Mouse (Mus musculus): ENCODE results near the gene Chkb. TPM values are rescaled to one million over a fixed set of nuclear protein-coding genes. Genes with fewer than 3 reads are reported as not detected.

Gene Chkb
- polyA plus RNA-seq, 1 experiment from 2014 or later = 53.0 TPM

DNA sequence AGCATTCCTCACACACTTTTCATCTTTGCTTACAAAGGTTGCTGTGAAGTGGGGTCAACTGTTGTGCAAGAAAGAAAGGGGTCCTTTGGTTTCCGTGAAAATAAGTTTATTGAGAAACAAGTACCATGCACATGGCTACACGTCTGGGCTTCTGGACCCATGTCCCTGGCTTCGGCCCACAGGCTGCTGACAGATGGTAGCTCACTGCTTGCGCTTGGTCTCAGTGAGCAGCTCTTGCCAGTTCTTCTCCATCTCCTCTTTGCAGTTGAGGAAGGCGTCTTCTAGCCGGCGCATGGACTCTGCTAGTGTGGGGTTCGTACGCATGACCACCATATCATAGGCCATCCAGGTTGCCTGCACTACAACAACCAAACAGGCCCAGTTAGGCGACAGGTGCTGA is 39.6 kb downstream of the Chkb start:
- Histone ChIP-seq H3K9ac (no peak overlapping the region), H3K9me3 (no peaks in the 10 kb centered on the region), H3K36me3 (no peaks in the 10 kb centered on the region), H3K27ac (no peak overlapping the region), H3K4me1 (peaks cover 2% of the 10 kb centered on the region; the same call in 1 of the 2 replicates), H3K4me2 (no peak overlapping the region), H3K27me3 (peaks cover 1% of the 10 kb centered on the region; the same call in 1 of the 2 replicates), H3K4me3 (no peak overlapping the region)
- no peak for ATAC-seq (ENCODE audit: insufficient number of reproducible peaks, low FRiP score, low TSS enrichment, low read depth)
- WGBS = 92% methylated on average over 10 of the region's 10 CpGs

DNA sequence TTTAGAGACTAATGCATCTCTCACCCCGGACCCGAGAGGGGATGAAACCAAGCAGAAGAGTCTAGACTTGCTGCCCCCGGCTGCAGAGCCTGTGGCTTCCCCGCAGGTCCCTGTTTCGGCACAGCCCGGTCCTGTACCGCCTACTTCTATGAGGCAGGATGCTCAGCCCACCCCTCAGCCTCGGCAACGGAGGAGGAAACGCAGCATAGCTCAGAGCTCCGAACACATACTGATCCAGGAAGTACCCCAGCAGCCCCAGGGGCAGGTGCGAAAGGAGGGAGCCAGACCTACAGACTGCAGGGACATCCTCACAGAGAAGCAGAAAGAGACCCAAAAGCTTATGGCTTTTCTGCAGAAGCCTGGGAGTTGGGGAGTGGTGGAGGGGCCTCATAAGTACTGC is 42.6 kb downstream of the Chkb start:
- Histone ChIP-seq H3K9ac (no peak overlapping the region), H3K4me1 (no peaks in the 10 kb centered on the region), H3K4me2 (no peak overlapping the region), H3K4me3 (no peak overlapping the region), H3K27me3 (peaks cover 8% of the 10 kb centered on the region), H3K27ac (no peak overlapping the region), H3K9me3 (no peaks in the 10 kb centered on the region), H3K36me3 (no peaks in the 10 kb centered on the region)
- 34% methylated on average over 12 of the region's 12 CpGs for WGBS
- no peak for ATAC-seq (ENCODE audit: insufficient number of reproducible peaks, low FRiP score, low TSS enrichment, low read depth)

DNA sequence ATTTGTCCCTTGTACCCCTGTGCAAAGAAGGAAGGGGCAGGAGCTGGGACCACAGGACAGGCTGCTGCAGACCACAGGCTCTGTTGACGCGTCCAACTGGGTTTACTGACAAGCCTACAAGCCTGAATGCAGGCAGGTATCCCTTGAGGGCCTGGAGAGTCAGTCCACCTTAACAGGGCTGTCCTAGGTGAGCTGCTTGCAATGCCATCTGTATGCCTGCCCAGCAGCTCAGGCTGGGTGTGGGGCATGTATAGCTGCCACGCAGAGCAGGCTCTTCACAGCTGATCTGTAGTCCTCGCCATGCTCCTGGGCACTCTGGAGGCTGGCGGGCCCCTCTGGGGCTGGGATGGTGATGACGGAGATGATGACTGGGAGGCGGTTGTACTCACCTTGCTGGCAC is 45.1 kb downstream of the Chkb start, which contains the start of gene Klhdc7b:
Gene Klhdc7b, plus strand, starts transcription at position 301 of the 400 bp plus-strand sequence.
- H3K4me1 ChIP-seq = peaks cover under 1% of the 10 kb centered on the region; the same call in 1 of the 2 replicates
- H3K9ac ChIP-seq = no peak within 1 kb of the TSS
- no peak within 1 kb of the TSS for H3K4me2 ChIP-seq
- no peak within 1 kb of the TSS for H3K4me3 ChIP-seq
- H3K36me3 ChIP-seq = no peaks in the 10 kb centered on the region
- no peaks in the 10 kb centered on the region for H3K9me3 ChIP-seq
- no peak within 1 kb of the TSS for H3K27ac ChIP-seq
- no peak for ATAC-seq (ENCODE audit: insufficient number of reproducible peaks, low FRiP score, low TSS enrichment, low read depth)
- peaks cover 16% of the 10 kb centered on the region for H3K27me3 ChIP-seq
- 84% methylated on average over 7 of the region's 7 CpGs for WGBS

DNA sequence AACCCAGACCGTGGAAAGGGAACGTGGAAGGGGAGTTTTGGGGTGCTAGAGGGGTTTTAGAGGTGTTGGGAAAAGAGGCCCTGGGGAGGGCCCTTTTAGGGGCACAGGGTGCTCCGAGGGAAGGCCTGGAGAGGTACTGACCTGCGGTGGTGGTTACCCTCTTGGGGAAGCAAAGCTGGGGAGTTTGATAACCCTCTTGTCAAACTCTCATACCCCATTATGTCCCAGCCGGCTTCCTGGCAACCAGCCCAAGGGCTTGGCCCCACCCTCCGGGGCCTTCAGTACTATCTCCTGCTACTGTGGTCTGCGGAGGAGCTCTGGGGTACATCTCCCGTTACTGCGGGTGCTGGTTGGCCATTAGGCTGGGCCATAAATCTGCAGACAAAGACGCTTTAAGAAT is 50.3 kb downstream of the Chkb start:
- H3K36me3 ChIP-seq = no peaks in the 10 kb centered on the region
- peaks cover 51% of the 10 kb centered on the region for H3K27me3 ChIP-seq
- H3K9ac ChIP-seq = no peak overlapping the region
- 10% methylated on average over 10 of the region's 10 CpGs for WGBS
- H3K4me1 ChIP-seq = peaks cover 27% of the 10 kb centered on the region
- no peak for ATAC-seq (ENCODE audit: insufficient number of reproducible peaks, low FRiP score, low TSS enrichment, low read depth)
- H3K9me3 ChIP-seq = no peaks in the 10 kb centered on the region
- peak overlapping the region; percentile 64 for H3K4me2 ChIP-seq
- peak overlapping the region; percentile 34 for H3K4me3 ChIP-seq
- H3K27ac ChIP-seq = no peak overlapping the region

DNA sequence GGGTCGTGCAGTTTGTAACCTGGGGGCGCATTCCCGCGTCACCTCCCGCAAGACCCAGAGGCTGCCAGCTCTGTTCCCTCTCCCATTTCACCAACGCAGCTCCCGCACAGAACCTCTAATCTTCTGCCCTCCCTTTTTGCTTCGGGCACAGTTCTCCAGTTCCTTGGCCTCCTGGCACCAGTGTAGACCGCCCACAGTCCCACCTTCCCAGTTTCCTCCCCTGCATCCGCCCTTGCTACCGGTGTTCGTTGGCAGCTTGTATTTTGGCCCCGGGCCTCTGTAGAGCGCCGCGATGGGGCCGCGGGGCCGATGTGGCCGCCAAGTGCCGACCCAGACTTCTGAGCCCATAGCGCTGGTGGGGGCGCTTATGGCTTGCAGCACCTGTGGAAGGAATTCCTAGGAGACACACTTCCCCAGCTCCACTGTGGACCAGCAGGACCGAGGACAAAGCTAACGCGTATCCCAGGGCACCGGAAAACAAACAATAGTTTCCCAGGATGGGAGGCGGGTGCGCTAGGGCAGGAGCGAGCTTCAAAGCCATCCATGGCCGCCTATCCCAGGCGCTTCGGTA is 50.8 kb downstream of the Chkb start, which contains the start of gene Odf3b:
Gene Odf3b, minus strand, starts transcription at position 452 of the 571 bp plus-strand sequence.
- no peaks in the 10 kb centered on the region for H3K9me3 ChIP-seq
- H3K27me3 ChIP-seq = peaks cover 51% of the 10 kb centered on the region
- no peaks in the 10 kb centered on the region for H3K36me3 ChIP-seq
- peak within 1 kb of the TSS; percentile 34 for H3K4me3 ChIP-seq
- peak within 1 kb of the TSS; percentile 64 for H3K4me2 ChIP-seq
- 2% methylated on average over 33 of the region's 33 CpGs for WGBS
- H3K27ac ChIP-seq = no peak within 1 kb of the TSS
- no peak for ATAC-seq (ENCODE audit: insufficient number of reproducible peaks, low FRiP score, low TSS enrichment, low read depth)
- H3K9ac ChIP-seq = peak within 1 kb of the TSS; percentile 31; the same call in 1 of the 2 replicates
- H3K4me1 ChIP-seq = peaks cover 31% of the 10 kb centered on the region

DNA sequence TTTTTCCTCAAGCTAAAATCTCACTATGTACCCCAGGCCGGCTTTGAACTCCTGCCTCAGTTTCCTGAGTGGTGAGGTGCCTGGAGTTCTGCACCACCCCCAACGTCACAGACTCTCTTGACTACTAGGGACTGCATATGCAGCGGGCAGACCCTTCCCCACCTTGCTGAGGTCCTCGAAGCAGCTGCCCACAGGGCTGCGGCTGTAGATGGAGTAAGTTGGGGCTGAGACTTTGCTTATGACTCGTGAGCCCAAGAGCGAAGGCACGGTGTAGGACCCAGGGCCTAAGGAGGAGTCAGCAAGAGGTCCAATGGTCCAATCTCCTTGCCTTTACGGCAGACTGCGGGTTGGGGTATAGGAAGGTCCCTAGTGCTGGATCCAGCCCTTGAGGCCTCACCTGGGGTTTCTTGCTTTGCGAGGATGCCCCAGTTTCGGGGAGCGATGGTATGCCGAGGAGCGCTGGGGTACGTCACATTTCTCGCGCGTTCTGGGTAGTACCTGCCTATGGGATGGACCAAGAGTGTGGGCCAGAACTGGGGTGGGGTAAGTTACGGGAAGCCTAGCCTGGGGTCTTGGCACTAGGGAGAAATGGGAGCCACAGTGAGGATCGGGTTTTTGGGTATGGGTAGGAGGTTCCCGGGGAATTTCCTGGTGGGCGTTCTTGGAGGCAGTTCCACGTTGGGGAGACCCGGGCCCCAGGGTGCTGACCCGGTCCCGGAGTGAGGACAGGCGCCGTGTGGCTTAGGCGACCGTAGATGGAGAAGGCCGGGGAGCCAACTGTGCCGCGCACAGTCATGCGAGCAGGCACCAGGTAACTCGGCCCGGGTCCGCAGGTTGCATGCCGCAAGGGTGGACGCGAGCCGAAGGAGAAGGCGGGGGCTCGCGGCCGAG is 51.5 kb downstream of the Chkb start:
- no peak for ATAC-seq (ENCODE audit: insufficient number of reproducible peaks, low FRiP score, low TSS enrichment, low read depth)
- no peaks in the 10 kb centered on the region for H3K9me3 ChIP-seq
- peak overlapping the region; percentile 64 for H3K4me2 ChIP-seq
- peak overlapping the region; percentile 34 for H3K4me3 ChIP-seq
- 10% methylated on average over 46 of the region's 46 CpGs for WGBS
- H3K9ac ChIP-seq = peak overlapping the region; percentile 31; the same call in 1 of the 2 replicates
- peaks cover 34% of the 10 kb centered on the region for H3K4me1 ChIP-seq
- H3K27ac ChIP-seq = no peak overlapping the region
- no peaks in the 10 kb centered on the region for H3K36me3 ChIP-seq
- H3K27me3 ChIP-seq = peaks cover 51% of the 10 kb centered on the region

DNA sequence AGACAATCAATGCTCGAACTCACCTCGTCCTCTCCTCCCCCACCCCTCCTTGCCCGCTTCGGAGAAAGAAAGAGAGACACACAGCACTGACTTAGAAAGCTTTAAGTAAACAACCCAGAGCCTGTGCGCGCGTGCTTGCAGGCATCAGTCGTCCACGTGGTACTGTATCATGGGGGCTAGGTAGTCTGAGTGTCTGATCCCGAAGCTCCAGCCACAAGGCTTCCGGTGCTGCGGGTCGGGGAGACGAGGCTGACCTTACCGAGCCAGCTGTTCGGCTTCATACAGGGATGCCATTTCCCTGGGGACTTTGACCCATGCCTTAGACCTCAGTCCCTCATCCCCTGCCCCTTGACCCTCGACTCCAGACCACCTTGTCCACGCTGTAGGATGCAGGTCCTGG is 52.3 kb downstream of the Chkb start:
- Histone ChIP-seq H3K9ac (no peak overlapping the region), H3K4me3 (no peak overlapping the region), H3K4me2 (no peak overlapping the region), H3K4me1 (peaks cover 39% of the 10 kb centered on the region), H3K27me3 (peaks cover 51% of the 10 kb centered on the region), H3K9me3 (no peaks in the 10 kb centered on the region), H3K36me3 (peaks cover 3% of the 10 kb centered on the region; the same call in 1 of the 2 replicates), H3K27ac (no peak overlapping the region)
- 6% methylated on average over 18 of the region's 18 CpGs for WGBS
- ATAC-seq (ENCODE audit: insufficient number of reproducible peaks, low FRiP score, low TSS enrichment, low read depth) = no peak

DNA sequence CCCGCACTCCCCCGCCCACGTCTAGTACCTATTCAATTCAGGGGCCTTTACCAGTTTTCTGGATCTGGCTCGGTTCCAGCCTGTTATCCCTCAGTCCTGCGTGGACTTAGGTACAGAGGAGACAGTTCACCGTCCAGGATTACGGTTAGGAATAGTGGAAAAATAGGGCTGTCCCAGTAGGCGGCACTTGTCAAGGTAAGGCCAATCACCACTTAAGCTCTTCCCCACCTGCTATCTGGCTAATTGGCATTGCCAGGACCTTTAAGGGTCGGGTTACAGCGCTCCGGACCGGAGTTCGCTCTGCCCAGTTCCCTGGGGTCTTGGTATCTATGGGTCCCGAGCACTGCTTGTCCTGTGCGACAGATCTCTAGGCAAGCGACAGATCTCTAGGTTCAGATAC is 52.8 kb downstream of the Chkb start, which contains the start of gene Tymp:
Gene Tymp, minus strand, starts transcription at position 83 of the 400 bp plus-strand sequence.
- peaks cover 43% of the 10 kb centered on the region for H3K4me1 ChIP-seq
- peaks cover 47% of the 10 kb centered on the region for H3K27me3 ChIP-seq
- 17% methylated on average over 16 of the region's 16 CpGs for WGBS
- H3K4me2 ChIP-seq = no peak within 1 kb of the TSS
- no peaks in the 10 kb centered on the region for H3K9me3 ChIP-seq
- peaks cover 7% of the 10 kb centered on the region for H3K36me3 ChIP-seq
- no peak within 1 kb of the TSS for H3K9ac ChIP-seq
- H3K4me3 ChIP-seq = no peak within 1 kb of the TSS
- no peak within 1 kb of the TSS for H3K27ac ChIP-seq
- no peak for ATAC-seq (ENCODE audit: insufficient number of reproducible peaks, low FRiP score, low TSS enrichment, low read depth)

Other genes with a start within 250 kb of the Chkb start
- 144 and 149 TPM in 2 replicates for gene Plxnb2, start 249.1 kb downstream of the Chkb start, polyA plus RNA-seq (2015; fragmentation: Nextera tagmentation; extraction: Ambion mirVana)
- 12.4 and 13.0 TPM in 2 replicates for gene Dennd6b, start 233.4 kb downstream of the Chkb start, polyA plus RNA-seq (2015; fragmentation: Nextera tagmentation; extraction: Ambion mirVana)
- 24.5 and 25.0 TPM in 2 replicates for gene Ppp6r2, start 218.4 kb downstream of the Chkb start, polyA plus RNA-seq (2015; fragmentation: Nextera tagmentation; extraction: Ambion mirVana)
- 50.9 and 55.3 TPM in 2 replicates for gene Sbf1, start 114.6 kb downstream of the Chkb start, polyA plus RNA-seq (2015; fragmentation: Nextera tagmentation; extraction: Ambion mirVana)
- gene Adm2, start 107.2 kb downstream of the Chkb start, polyA plus RNA-seq (2015; fragmentation: Nextera tagmentation; extraction: Ambion mirVana) = 1.6 and 1.9 TPM in 2 replicates
- gene Miox, start 95.5 kb downstream of the Chkb start, polyA plus RNA-seq (2015; fragmentation: Nextera tagmentation; extraction: Ambion mirVana) = not detected in 2 replicates
- 67.8 and 77.2 TPM in 2 replicates for gene Lmf2, start 74.2 kb downstream of the Chkb start, polyA plus RNA-seq (2015; fragmentation: Nextera tagmentation; extraction: Ambion mirVana)
- 151 and 161 TPM in 2 replicates for gene Ncaph2, start 74.2 kb downstream of the Chkb start, polyA plus RNA-seq (2015; fragmentation: Nextera tagmentation; extraction: Ambion mirVana)
- gene Sco2, start 56.1 kb downstream of the Chkb start, polyA plus RNA-seq (2015; fragmentation: Nextera tagmentation; extraction: Ambion mirVana) = 5.5 and 5.6 TPM in 2 replicates
- gene Tymp, start 52.9 kb downstream of the Chkb start, polyA plus RNA-seq (2015; fragmentation: Nextera tagmentation; extraction: Ambion mirVana) = 1.0 and 1.6 TPM in 2 replicates
- gene Odf3b, start 50.6 kb downstream of the Chkb start, polyA plus RNA-seq (2015; fragmentation: Nextera tagmentation; extraction: Ambion mirVana) = 0.42 and 0.56 TPM in 2 replicates
- gene Klhdc7b, start 45.0 kb downstream of the Chkb start, polyA plus RNA-seq (2015; fragmentation: Nextera tagmentation; extraction: Ambion mirVana) = not detected in 2 replicates
- not detected in 2 replicates for gene Syce3, start 19.4 kb downstream of the Chkb start, polyA plus RNA-seq (2015; fragmentation: Nextera tagmentation; extraction: Ambion mirVana)
- 0.91 and 6.1 TPM in 2 replicates for gene Cpt1b, start 4.0 kb downstream of the Chkb start, polyA plus RNA-seq (2015; fragmentation: Nextera tagmentation; extraction: Ambion mirVana)
- 2.1 and 3.5 TPM in 2 replicates for gene C730034F03Rik, start 319 bp downstream of the Chkb start, polyA plus RNA-seq (2015; fragmentation: Nextera tagmentation; extraction: Ambion mirVana)
- 0.16 TPM in 1 of 2 replicates, not detected in the other for gene Gm44502, start 212 bp downstream of the Chkb start, polyA plus RNA-seq (2015; fragmentation: Nextera tagmentation; extraction: Ambion mirVana)
- gene Mapk8ip2, start 24.0 kb upstream of the Chkb start, polyA plus RNA-seq (2015; fragmentation: Nextera tagmentation; extraction: Ambion mirVana) = 0.63 and 0.82 TPM in 2 replicates
- 27.6 and 31.7 TPM in 2 replicates for gene Arsa, start 47.5 kb upstream of the Chkb start, polyA plus RNA-seq (2015; fragmentation: Nextera tagmentation; extraction: Ambion mirVana)
- gene Shank3, start 69.7 kb upstream of the Chkb start, polyA plus RNA-seq (2015; fragmentation: Nextera tagmentation; extraction: Ambion mirVana) = 1.2 and 1.7 TPM in 2 replicates
- gene Acr, start 138.4 kb upstream of the Chkb start, polyA plus RNA-seq (2015; fragmentation: Nextera tagmentation; extraction: Ambion mirVana) = 0.22 TPM in 1 of 2 replicates, not detected in the other
- gene Rabl2, start 162.0 kb upstream of the Chkb start, polyA plus RNA-seq (2015; fragmentation: Nextera tagmentation; extraction: Ambion mirVana) = 38.0 and 38.4 TPM in 2 replicates